Mouse (Mus musculus): ENCODE results near the gene Dok5.

GRCm38 (mm10) chr2:170683385-170683784, 48.2 kb upstream of the Dok5 start:
- peak; percentile 52; the same call in 1 of the 2 replicates for TF ChIP-seq CTCF (IDR thresholded peaks at IDR 0.05; ENCODE audit: borderline replicate concordance, extremely low read depth, insufficient read depth, insufficient read length)
- no peak for TF ChIP-seq POLR2A (IDR thresholded peaks at IDR 0.05; ENCODE audit: borderline replicate concordance, extremely low read depth, insufficient read depth, insufficient read length, poor library complexity, severe bottlenecking)

All from brain, embryonic 14.5 days (tissue).